Mouse (Mus musculus) CH12.LX (cell line): ENCODE data around the gene Arhgef28.

Experiments used
- GABPA ChIP-seq: IDR thresholded peaks from 2 replicates; pipeline ENCODE4 v1.6.1; 2012; ENCODE audit warnings: low read depth, low read length, improper control_type of control experiment, inconsistent platforms; ENCODE audit not compliant: insufficient replicate concordance
- ZKSCAN1 ChIP-seq: IDR thresholded peaks from 2 replicates; pipeline ENCODE4 v1.6.1; 2012; ENCODE audit warnings: low read depth, inconsistent platforms, low read length, improper control_type of control experiment, borderline replicate concordance

DNA sequence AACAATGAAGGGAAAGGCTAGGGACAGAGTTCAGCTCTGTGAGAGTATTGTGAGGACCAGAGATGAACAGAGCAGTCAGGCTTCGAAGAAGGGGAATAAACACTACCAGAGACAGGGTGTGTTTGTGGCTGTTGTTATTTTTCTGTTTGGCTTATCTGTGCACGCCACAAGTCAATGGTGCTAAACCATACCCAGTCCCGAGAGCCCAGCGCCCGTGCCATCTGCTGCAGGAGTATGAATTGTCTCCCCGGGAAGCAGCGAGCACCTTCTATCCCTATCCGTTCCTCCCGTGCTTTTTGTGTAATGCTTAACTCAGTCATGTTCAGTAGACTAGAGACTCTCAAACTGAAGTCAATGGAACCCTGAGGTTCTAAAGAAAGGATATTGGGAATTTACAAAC lies 112.8 kb downstream of the Arhgef28 start:
- TF ChIP-seq GABPA (no peak), ZKSCAN1 (no peak)
